11 mouse cellular contexts compared by ENCODE assay signal in genomic region chr15:102802265-102802813, GRCm38 (mm10).
A peak's percentile ranks its signal among the peaks of the same experiment; 100 is the strongest.
DNase-seq lines count a peak whose midpoint lies in the region; ATAC-seq and TF ChIP-seq lines count a peak whose summit lies in the region.
"Had no signal": no experiment of that assay in that cellular context is flagged by ENCODE, and none has a peak within 500 bp of the region (broad histone marks: within the 10 kb centered on the region; RNA-seq: fewer than 3 reads in every experiment).

No protein-coding gene starts in this region.

- peaks cover 3% of the 10 kb centered on the region; the same call in 1 of the 2 replicates for H3K27me3 ChIP-seq in kidney, postnatal 0 days (ENCODE audit: insufficient read depth, low read length)
- H3K27me3 ChIP-seq: hindbrain, embryonic 15.5 days; neural tube, embryonic 15.5 days had no signal

- WGBS in kidney, postnatal 0 days: 39% methylated on average over 8 of the region's 8 CpGs

- H3K4me1 ChIP-seq in kidney, postnatal 0 days (replicated peaks; ENCODE audit: insufficient read depth, low read length): no peaks in the 10 kb centered on the region

- peak; percentile 4 for DNase-seq in kidney, postnatal 0 days (ENCODE audit: low spot score)
- DNase-seq in kidney, adult 18-20 months: no peak
- peak; percentile 6 to 15 for DNase-seq in urinary bladder, postnatal 36 days (ENCODE audit: low spot score in 2 of 2)
- DNase-seq in urinary bladder, postnatal 10 days (ENCODE audit: low spot score): no peak
- peak; percentile 72 to 83 for DNase-seq in frontal cortex, adult 2 months (ENCODE audit: extremely low spot score in 1 of 2, low spot score in 1 of 2)
- peak; percentile 82 for DNase-seq in telencephalon, adult 2 months (ENCODE audit: low read depth, low spot score)
- DNase-seq in spleen, adult 18-20 months: no peak
- DNase-seq in neural tube, embryonic 10.5 days (ENCODE audit: extremely low spot score, low spot score): no peak
- DNase-seq: gastrocnemius, postnatal 36 days had no signal

- H3K9me3 ChIP-seq in kidney, postnatal 0 days (replicated peaks; ENCODE audit: low read length): no peaks in the 10 kb centered on the region
- H3K9me3 ChIP-seq: hindbrain, embryonic 15.5 days; neural tube, embryonic 15.5 days had no signal

- H3K4me3 ChIP-seq in kidney, postnatal 0 days (replicated peaks; ENCODE audit: low read depth, low read length): no peak overlapping the region
- H3K4me3 ChIP-seq: hindbrain, embryonic 15.5 days; neural tube, embryonic 15.5 days had no signal

- H3K4me2 ChIP-seq in kidney, postnatal 0 days (ENCODE audit: low read length): no peak overlapping the region
- H3K4me2 ChIP-seq: hindbrain, embryonic 15.5 days; neural tube, embryonic 15.5 days had no signal

- ATAC-seq in kidney, postnatal 0 days (replicated peaks; ENCODE audit: low FRiP score, low read depth): no peak

- no peak overlapping the region for H3K9ac ChIP-seq in kidney, postnatal 0 days (ENCODE audit: low read depth, low read length)
- H3K9ac ChIP-seq: hindbrain, embryonic 15.5 days; neural tube, embryonic 15.5 days had no signal

- H3K36me3 ChIP-seq in kidney, postnatal 0 days (ENCODE audit: insufficient read depth, low read length): no peaks in the 10 kb centered on the region
- H3K36me3 ChIP-seq: hindbrain, embryonic 15.5 days; neural tube, embryonic 15.5 days had no signal

- no peak for TF ChIP-seq CTCF in kidney, postnatal 0 days (IDR thresholded peaks at IDR 0.05; ENCODE audit: low read depth)

- no peak overlapping the region for H3K27ac ChIP-seq in kidney, postnatal 0 days
- H3K27ac ChIP-seq: hindbrain, embryonic 15.5 days; neural tube, embryonic 15.5 days had no signal

Comparison
In these comparisons a context has a peak if more than half of its experiments do, and no peak if none do; other contexts are left out.
1. DNase-seq: peak in kidney, postnatal 0 days (single experiment), urinary bladder, postnatal 36 days (2 of 2), frontal cortex, adult 2 months (2 of 2) and telencephalon, adult 2 months (single experiment); none in kidney, adult 18-20 months (single experiment), urinary bladder, postnatal 10 days (single experiment), spleen, adult 18-20 months (0 of 2) and neural tube, embryonic 10.5 days (single experiment).